Mouse (Mus musculus): ENCODE measurements around the gene Cops9. TPM values are rescaled to one million over a fixed set of nuclear protein-coding genes. Genes with fewer than 3 reads are reported as not detected.

Gene Cops9
- polyA plus RNA-seq, 1 experiment from 2014 or later = 536 TPM

- Histone ChIP-seq H3K4me2 (ENCODE audit: low read length) (no peak overlapping the region), H3K27me3 (ENCODE audit: control insufficient read depth, insufficient read depth, low read length) (no peaks in the 10 kb centered on the region), H3K27ac (replicated peaks; ENCODE audit: low read depth, low read length) (no peak overlapping the region), H3K36me3 (ENCODE audit: control insufficient read depth, insufficient read depth, low read length) (no peaks in the 10 kb centered on the region), H3K4me1 (ENCODE audit: control insufficient read depth, insufficient read depth, low read length) (no peaks in the 10 kb centered on the region), H3K9ac (replicated peaks; ENCODE audit: low read length) (no peak overlapping the region), H3K4me3 (replicated peaks; ENCODE audit: low read depth, low read length) (no peak overlapping the region), H3K9me3 (ENCODE audit: control insufficient read depth, low read length) (no peaks in the 10 kb centered on the region)
- DNase-seq = no peak
- 90% methylated on average over 5 of the region's 5 CpGs for WGBS
- no peak for ATAC-seq (ENCODE audit: low FRiP score, low TSS enrichment)
Measured at GRCm38 (mm10) chr1:92673258-92673782, 31.5 kb upstream of the Cops9 start.

GRCm38 (mm10) chr1:92671326-92671725 lies 29.5 kb upstream of the Cops9 start:
- H3K27ac ChIP-seq (replicated peaks; ENCODE audit: low read depth, low read length) = no peak overlapping the region
- H3K9me3 ChIP-seq (ENCODE audit: control insufficient read depth, low read length) = no peaks in the 10 kb centered on the region
- WGBS = 90% methylated on average over 4 of the region's 4 CpGs
- no peaks in the 10 kb centered on the region for H3K27me3 ChIP-seq (ENCODE audit: control insufficient read depth, insufficient read depth, low read length)
- no peak overlapping the region for H3K4me3 ChIP-seq (replicated peaks; ENCODE audit: low read depth, low read length)
- ATAC-seq (ENCODE audit: low FRiP score, low TSS enrichment) (no peak), DNase-seq (no peak)
- no peaks in the 10 kb centered on the region for H3K4me1 ChIP-seq (ENCODE audit: control insufficient read depth, insufficient read depth, low read length)
- H3K36me3 ChIP-seq (ENCODE audit: control insufficient read depth, insufficient read depth, low read length) = no peaks in the 10 kb centered on the region
- H3K9ac ChIP-seq (replicated peaks; ENCODE audit: low read length) = no peak overlapping the region
- no peak overlapping the region for H3K4me2 ChIP-seq (ENCODE audit: low read length)

DNA sequence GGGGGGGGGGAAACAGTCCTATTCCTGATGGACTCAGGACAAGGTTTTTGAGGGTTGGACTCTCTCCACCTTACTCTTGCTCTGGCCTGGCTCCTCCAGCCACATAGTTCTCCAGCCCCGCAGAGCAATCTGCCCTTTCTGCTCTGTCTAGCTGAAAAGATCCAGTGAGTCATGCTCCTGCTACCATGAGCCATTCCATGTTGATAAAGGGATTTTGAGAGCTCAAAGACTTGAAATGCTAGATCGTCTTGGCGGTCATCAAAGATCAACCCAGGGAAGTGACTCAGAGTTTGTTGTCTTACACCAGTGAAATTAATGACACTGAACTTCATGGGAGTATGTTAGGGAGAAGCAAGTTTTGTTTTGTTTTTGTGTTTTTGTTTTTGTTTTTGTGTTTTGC lies 27.6 kb upstream of the Cops9 start:
- Histone ChIP-seq H3K4me1 (ENCODE audit: control insufficient read depth, insufficient read depth, low read length) (no peaks in the 10 kb centered on the region), H3K4me3 (replicated peaks; ENCODE audit: low read depth, low read length) (no peak overlapping the region), H3K27ac (replicated peaks; ENCODE audit: low read depth, low read length) (no peak overlapping the region), H3K27me3 (ENCODE audit: control insufficient read depth, insufficient read depth, low read length) (no peaks in the 10 kb centered on the region), H3K9me3 (ENCODE audit: control insufficient read depth, low read length) (no peaks in the 10 kb centered on the region), H3K9ac (replicated peaks; ENCODE audit: low read length) (no peak overlapping the region), H3K4me2 (ENCODE audit: low read length) (no peak overlapping the region), H3K36me3 (ENCODE audit: control insufficient read depth, insufficient read depth, low read length) (no peaks in the 10 kb centered on the region)
- 92% methylated on average over 3 of the region's 3 CpGs for WGBS
- DNase-seq (no peak), ATAC-seq (ENCODE audit: low FRiP score, low TSS enrichment) (no peak)

GRCm38 (mm10) chr1:92667106-92667505 lies 25.3 kb upstream of the Cops9 start:
- Histone ChIP-seq H3K27ac (replicated peaks; ENCODE audit: low read depth, low read length) (no peak overlapping the region), H3K4me2 (ENCODE audit: low read length) (no peak overlapping the region), H3K9me3 (ENCODE audit: control insufficient read depth, low read length) (no peaks in the 10 kb centered on the region), H3K4me1 (ENCODE audit: control insufficient read depth, insufficient read depth, low read length) (no peaks in the 10 kb centered on the region), H3K27me3 (ENCODE audit: control insufficient read depth, insufficient read depth, low read length) (no peaks in the 10 kb centered on the region), H3K4me3 (replicated peaks; ENCODE audit: low read depth, low read length) (no peak overlapping the region), H3K36me3 (ENCODE audit: control insufficient read depth, insufficient read depth, low read length) (no peaks in the 10 kb centered on the region), H3K9ac (replicated peaks; ENCODE audit: low read length) (no peak overlapping the region)
- no peak for ATAC-seq (ENCODE audit: low FRiP score, low TSS enrichment)
- no peak for DNase-seq
- WGBS = 86% methylated on average over 6 of the region's 6 CpGs

GRCm38 (mm10) chr1:92659392-92659791 lies 17.6 kb upstream of the Cops9 start:
- no peak overlapping the region for H3K9ac ChIP-seq (replicated peaks; ENCODE audit: low read length)
- no peaks in the 10 kb centered on the region for H3K36me3 ChIP-seq (ENCODE audit: control insufficient read depth, insufficient read depth, low read length)
- no peak overlapping the region for H3K4me3 ChIP-seq (replicated peaks; ENCODE audit: low read depth, low read length)
- H3K27ac ChIP-seq (replicated peaks; ENCODE audit: low read depth, low read length) = no peak overlapping the region
- no peak for ATAC-seq (ENCODE audit: low FRiP score, low TSS enrichment)
- 72% methylated on average over 5 of the region's 5 CpGs for WGBS
- no peak overlapping the region for H3K4me2 ChIP-seq (ENCODE audit: low read length)
- H3K9me3 ChIP-seq (ENCODE audit: control insufficient read depth, low read length) = no peaks in the 10 kb centered on the region
- H3K4me1 ChIP-seq (ENCODE audit: control insufficient read depth, insufficient read depth, low read length) = no peaks in the 10 kb centered on the region
- no peak for DNase-seq
- no peaks in the 10 kb centered on the region for H3K27me3 ChIP-seq (ENCODE audit: control insufficient read depth, insufficient read depth, low read length)

- no peaks in the 10 kb centered on the region for H3K9me3 ChIP-seq (ENCODE audit: control insufficient read depth, low read length)
- H3K9ac ChIP-seq (replicated peaks; ENCODE audit: low read length) = no peak overlapping the region
- H3K27ac ChIP-seq (replicated peaks; ENCODE audit: low read depth, low read length) = no peak overlapping the region
- 82% methylated on average over 11 of the region's 11 CpGs for WGBS
- DNase-seq (no peak), ATAC-seq (ENCODE audit: low FRiP score, low TSS enrichment) (no peak)
- H3K36me3 ChIP-seq (ENCODE audit: control insufficient read depth, insufficient read depth, low read length) = no peaks in the 10 kb centered on the region
- no peak overlapping the region for H3K4me3 ChIP-seq (replicated peaks; ENCODE audit: low read depth, low read length)
- no peaks in the 10 kb centered on the region for H3K27me3 ChIP-seq (ENCODE audit: control insufficient read depth, insufficient read depth, low read length)
- no peak overlapping the region for H3K4me2 ChIP-seq (ENCODE audit: low read length)
- no peaks in the 10 kb centered on the region for H3K4me1 ChIP-seq (ENCODE audit: control insufficient read depth, insufficient read depth, low read length)
Measured at GRCm38 (mm10) chr1:92657025-92657820, 15.4 kb upstream of the Cops9 start.

DNA sequence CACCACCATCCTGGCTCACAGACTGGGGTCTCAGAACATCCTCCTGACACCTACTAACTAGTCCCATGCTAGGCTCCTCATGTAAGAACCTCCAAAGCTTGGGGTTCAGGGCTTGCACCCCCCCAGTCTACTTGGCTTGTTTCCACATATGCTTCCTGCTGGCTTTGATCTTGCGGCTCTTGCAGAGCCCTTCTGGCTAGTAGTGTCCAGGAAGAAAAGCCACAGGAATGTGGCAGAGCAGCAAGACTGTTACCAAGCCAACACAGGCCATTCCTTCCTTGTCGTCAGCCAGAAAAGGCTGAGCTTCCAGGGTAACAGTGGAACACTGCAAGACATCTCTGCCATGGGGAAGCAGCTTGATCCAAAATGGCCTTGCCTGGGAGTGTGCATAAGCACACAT lies 12.9 kb upstream of the Cops9 start:
- H3K27ac ChIP-seq (replicated peaks; ENCODE audit: low read depth, low read length) = no peak overlapping the region
- DNase-seq = no peak
- H3K4me1 ChIP-seq (ENCODE audit: control insufficient read depth, insufficient read depth, low read length) = no peaks in the 10 kb centered on the region
- H3K9me3 ChIP-seq (ENCODE audit: control insufficient read depth, low read length) = no peaks in the 10 kb centered on the region
- H3K4me3 ChIP-seq (replicated peaks; ENCODE audit: low read depth, low read length) = no peak overlapping the region
- ATAC-seq (ENCODE audit: low FRiP score, low TSS enrichment) = no peak
- H3K4me2 ChIP-seq (ENCODE audit: low read length) = no peak overlapping the region
- H3K27me3 ChIP-seq (ENCODE audit: control insufficient read depth, insufficient read depth, low read length) = no peaks in the 10 kb centered on the region
- WGBS = 72% methylated on average over 2 of the region's 2 CpGs
- no peaks in the 10 kb centered on the region for H3K36me3 ChIP-seq (ENCODE audit: control insufficient read depth, insufficient read depth, low read length)
- H3K9ac ChIP-seq (replicated peaks; ENCODE audit: low read length) = no peak overlapping the region

GRCm38 (mm10) chr1:92653179-92653578 lies 11.4 kb upstream of the Cops9 start:
- DNase-seq = no peak

GRCm38 (mm10) chr1:92651467-92651866 lies 9.7 kb upstream of the Cops9 start:
- Histone ChIP-seq H3K4me2 (ENCODE audit: low read length) (no peak overlapping the region), H3K36me3 (ENCODE audit: control insufficient read depth, insufficient read depth, low read length) (no peaks in the 10 kb centered on the region), H3K27me3 (ENCODE audit: control insufficient read depth, insufficient read depth, low read length) (no peaks in the 10 kb centered on the region), H3K9ac (replicated peaks; ENCODE audit: low read length) (peak overlapping the region; percentile 16; the same call in 1 of the 2 replicates), H3K4me3 (replicated peaks; ENCODE audit: low read depth, low read length) (no peak overlapping the region), H3K27ac (replicated peaks; ENCODE audit: low read depth, low read length) (no peak overlapping the region), H3K9me3 (ENCODE audit: control insufficient read depth, low read length) (no peaks in the 10 kb centered on the region), H3K4me1 (ENCODE audit: control insufficient read depth, insufficient read depth, low read length) (no peaks in the 10 kb centered on the region)
- WGBS = 60% methylated on average over 3 of the region's 3 CpGs
- ATAC-seq (ENCODE audit: low FRiP score, low TSS enrichment) (no peak), DNase-seq (no peak)

More at GRCm38 (mm10) chr1:92653179-92653578, 11.4 kb upstream of the Cops9 start:
- Histone ChIP-seq H3K4me3 (replicated peaks; ENCODE audit: low read depth, low read length) (no peak overlapping the region), H3K27ac (replicated peaks; ENCODE audit: low read depth, low read length) (no peak overlapping the region), H3K4me2 (ENCODE audit: low read length) (no peak overlapping the region), H3K9me3 (ENCODE audit: control insufficient read depth, low read length) (no peaks in the 10 kb centered on the region), H3K9ac (replicated peaks; ENCODE audit: low read length) (no peak overlapping the region), H3K27me3 (ENCODE audit: control insufficient read depth, insufficient read depth, low read length) (no peaks in the 10 kb centered on the region), H3K36me3 (ENCODE audit: control insufficient read depth, insufficient read depth, low read length) (no peaks in the 10 kb centered on the region), H3K4me1 (ENCODE audit: control insufficient read depth, insufficient read depth, low read length) (no peaks in the 10 kb centered on the region)
- 92% methylated on average over 3 of the region's 3 CpGs for WGBS
- no peak for ATAC-seq (ENCODE audit: low FRiP score, low TSS enrichment)

All from midbrain, embryonic 14.5 days (tissue).